Comparison of ENCODE assay signal across 8 mouse cellular contexts in the genomic region with DNA sequence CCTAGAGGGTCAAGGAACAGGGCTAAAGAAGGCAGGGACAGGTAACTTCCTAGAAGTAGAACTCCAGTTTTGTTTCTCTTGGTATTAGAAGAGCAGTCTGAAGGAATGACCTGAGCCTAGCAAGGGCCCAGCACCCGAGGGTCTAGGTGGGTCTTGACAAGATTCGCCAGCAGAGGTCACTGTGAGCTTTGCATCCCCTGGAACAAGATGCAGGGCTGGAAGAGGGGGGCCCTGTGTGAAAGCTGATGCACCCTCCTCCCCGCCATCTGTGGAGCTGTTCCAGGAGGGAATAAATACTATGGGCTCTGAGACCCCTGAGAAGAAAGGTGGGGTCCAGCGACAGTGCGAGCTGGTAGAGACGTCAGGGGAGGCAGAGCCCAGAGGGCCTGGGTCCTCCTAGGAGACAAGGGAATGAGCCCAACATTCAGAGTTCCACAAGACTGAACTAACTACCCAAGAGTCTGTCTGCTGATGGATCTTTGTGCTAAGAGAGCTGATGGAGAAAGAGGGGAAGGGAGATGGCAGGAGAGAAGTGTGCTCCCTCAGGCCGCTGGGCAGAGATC. TPM values are rescaled to one million over a fixed set of nuclear protein-coding genes. Genes with fewer than 3 reads are reported as not detected.
DNase-seq lines count a peak whose midpoint lies in the region; ATAC-seq and TF ChIP-seq lines count a peak whose summit lies in the region.

No protein-coding gene starts in this region.

- no peaks in the 10 kb centered on the region for H3K4me1 ChIP-seq in ES-Bruce4 (ENCODE audit: control insufficient read depth, insufficient read depth, low read length)
- H3K4me1 ChIP-seq in kidney, embryonic 16.5 days (ENCODE audit: insufficient read depth, low read length): peaks cover 12% of the 10 kb centered on the region
- peaks cover 33% of the 10 kb centered on the region for H3K4me1 ChIP-seq in megakaryocyte, embryonic 14.5 days

- no peak for TF ChIP-seq EP300 in ES-Bruce4 (IDR thresholded peaks at IDR 0.05; ENCODE audit: insufficient read depth, low read depth, low read length)

- 10% methylated on average over 7 of the region's 7 CpGs for WGBS in kidney, embryonic 16.5 days

- H3K9me3 ChIP-seq in ES-Bruce4 (replicated peaks; ENCODE audit: control insufficient read depth, insufficient read depth, low read length, poor library complexity, severe bottlenecking): no peaks in the 10 kb centered on the region
- no peaks in the 10 kb centered on the region for H3K9me3 ChIP-seq in kidney, embryonic 16.5 days (ENCODE audit: low read length)
- H3K9me3 ChIP-seq in megakaryocyte, embryonic 14.5 days: no peaks in the 10 kb centered on the region

- no peaks in the 10 kb centered on the region for H3K36me3 ChIP-seq in ES-Bruce4 (ENCODE audit: control insufficient read depth, insufficient read depth, low read length, poor library complexity, severe bottlenecking)
- H3K36me3 ChIP-seq in kidney, embryonic 16.5 days (ENCODE audit: insufficient read depth, low read length): no peaks in the 10 kb centered on the region
- no peaks in the 10 kb centered on the region for H3K36me3 ChIP-seq in megakaryocyte, embryonic 14.5 days (replicated peaks; ENCODE audit: low read length)

- ATAC-seq in kidney, embryonic 16.5 days (ENCODE audit: low FRiP score, low TSS enrichment): peak; percentile 39; the same call in 1 of the 2 replicates

- H3K27ac ChIP-seq in ES-Bruce4 (ENCODE audit: insufficient read depth, low read length): no peak overlapping the region
- H3K27ac ChIP-seq in kidney, embryonic 16.5 days (ENCODE audit: low read length): no peak overlapping the region

- H3K27me3 ChIP-seq in ES-Bruce4 (ENCODE audit: control insufficient read depth, insufficient read depth, low read length, poor library complexity, severe bottlenecking): no peaks in the 10 kb centered on the region
- no peaks in the 10 kb centered on the region for H3K27me3 ChIP-seq in kidney, embryonic 16.5 days (ENCODE audit: insufficient read depth, low read length)
- peaks cover 56% of the 10 kb centered on the region for H3K27me3 ChIP-seq in megakaryocyte, embryonic 14.5 days (replicated peaks)

- no peak for TF ChIP-seq POLR2A in ES-Bruce4 (IDR thresholded peaks at IDR 0.05; ENCODE audit: insufficient read depth, low read length)

- DNase-seq in adrenal gland, postnatal 14 days: peak; percentile 56
- DNase-seq in adrenal gland, adult 8-10 months: no peak
- DNase-seq in cerebellum, postnatal 14 days: peak; percentile 86 to 92
- peak; percentile 62 for DNase-seq in gastrocnemius, postnatal 10 days
- peak; percentile 75 for DNase-seq in testis, postnatal 10 days (ENCODE audit: low spot score)

- peak overlapping the region; percentile 43; the same call in 1 of the 2 replicates for H3K9ac ChIP-seq in ES-Bruce4 (ENCODE audit: low read depth, poor library complexity, severe bottlenecking)
- H3K9ac ChIP-seq in kidney, embryonic 16.5 days (replicated peaks; ENCODE audit: low read length): no peak overlapping the region

- peak; percentile 78 for TF ChIP-seq CTCF in ES-Bruce4 (IDR thresholded peaks at IDR 0.05; ENCODE audit: low read depth, low read length)

- peak overlapping the region; percentile 62 for H3K4me3 ChIP-seq in ES-Bruce4 (ENCODE audit: low read depth, low read length)
- no peak overlapping the region for H3K4me3 ChIP-seq in kidney, embryonic 16.5 days (ENCODE audit: low read length)
- H3K4me3 ChIP-seq in megakaryocyte, embryonic 14.5 days (replicated peaks): peak overlapping the region; percentile 93

- H3K4me2 ChIP-seq in kidney, embryonic 16.5 days (replicated peaks; ENCODE audit: low read depth, low read length): peak overlapping the region; percentile 94; the same call in 1 of the 2 replicates

RNA-seq across cellular contexts. Expression of gene Rasgef1a, which starts 53.8 kb away (rescaled TPM):
- total RNA-seq in adrenal gland, postnatal 14 days (2021): 0.19 and 0.64 TPM in 2 replicates
- total RNA-seq in adrenal gland, adult 8-10 months (2022): 1 to 10 TPM in 1 of 4 experiments, under 1 TPM in 3; 0.52 to 1.3 (median 0.79) TPM
- polyA plus RNA-seq in ES-Bruce4 (2011; ENCODE audit: insufficient read depth, insufficient read length, low read depth, missing spikeins): 0.67 and 0.91 TPM in 2 replicates
- total RNA-seq in gastrocnemius, postnatal 10 days (2021): under 1 TPM; 0.47 to 0.80 TPM
- 0.72 and 1.5 TPM in 2 replicates for polyA plus RNA-seq in kidney, embryonic 16.5 days (2015; fragmentation: Nextera tagmentation; extraction: Ambion mirVana)
- 0.30 TPM in 1 of 2 replicates, not detected in the other for polyA plus RNA-seq in megakaryocyte, embryonic 14.5 days (2012; ENCODE audit: insufficient read depth, low replicate concordance)
